Mouse (Mus musculus) small intestine, adult 2 months (tissue): ENCODE measurements at regions not wholly inside any gene's neighbourhood (a gene's known extent, or its start where the extent isn't known, plus 50 kb on each side); places are given as distances from the start of the nearest gene placed in this dataset.

Experiments
- H3K27ac ChIP-seq: fragments of 200-500 bp; 2 replicates; pipeline ENCODE4 v1.5.1; 2012; ENCODE audit warnings: low read depth, low read length, control low read depth, inconsistent platforms; ENCODE audit not compliant: insufficient read depth
- H3K27me3 ChIP-seq: fragments of 200-500 bp; 2 replicates; pipeline ENCODE4 v1.6.1; 2012; ENCODE audit warnings: mild to moderate bottlenecking, moderate library complexity, low read length, inconsistent platforms; ENCODE audit not compliant: control insufficient read depth, insufficient read depth
- H3K36me3 ChIP-seq: fragments of 200-500 bp; 2 replicates; pipeline ENCODE4 v1.6.1; 2012; ENCODE audit warnings: mild to moderate bottlenecking, low read length, control low read depth, inconsistent platforms; ENCODE audit not compliant: control insufficient read depth, insufficient read depth
- H3K4me1 ChIP-seq: fragments of 200-500 bp; 2 replicates; pipeline ENCODE4 v1.6.1; 2012; ENCODE audit warnings: low read length, inconsistent platforms, mixed read lengths; ENCODE audit not compliant: control insufficient read depth, insufficient read depth, insufficient read length
- H3K4me3 ChIP-seq: fragments of 200-500 bp; 2 replicates; pipeline ENCODE4 v1.5.1; 2012; ENCODE audit warnings: low read depth, mild to moderate bottlenecking, control low read depth, inconsistent platforms, low read length, moderate library complexity
- CTCF ChIP-seq: fragments of 200-500 bp; IDR thresholded peaks from 2 replicates; pipeline ENCODE4 v1.5.1; 2012; ENCODE audit warnings: low read depth, mild to moderate bottlenecking, control low read depth, inconsistent platforms, low read length, moderate library complexity, mixed read lengths; ENCODE audit not compliant: insufficient replicate concordance, insufficient read length; ENCODE audit errors: extremely low read depth
- POLR2A ChIP-seq: fragments of 200-500 bp; IDR thresholded peaks from 2 replicates; pipeline ENCODE4 v1.6.1; 2012; ENCODE audit warnings: low read depth, mild to moderate bottlenecking, control low read depth, inconsistent platforms, low read length, moderate library complexity
- WGBS: fragments of 180-500 bp; shearing (Covaris S2); methylation state at CpG from one replicate; pipeline ENCODE4 v1.1.7; 2018; 5-methylcytosine and 5-hydroxymethylcytosine counted together

GRCm38 (mm10) chr11:112204561-112204960, 577.5 kb upstream of the Sox9 start:
- no peaks in the 10 kb centered on the region for H3K4me1 ChIP-seq
- WGBS, result 25% methylated on average over 2 of the region's 2 CpGs
- H3K27ac ChIP-seq, result no peak overlapping the region
- H3K27me3 ChIP-seq, result no peaks in the 10 kb centered on the region
- no peak overlapping the region for H3K4me3 ChIP-seq
- no peaks in the 10 kb centered on the region for H3K36me3 ChIP-seq
- no peak for TF ChIP-seq POLR2A
- no peak for TF ChIP-seq CTCF

DNA sequence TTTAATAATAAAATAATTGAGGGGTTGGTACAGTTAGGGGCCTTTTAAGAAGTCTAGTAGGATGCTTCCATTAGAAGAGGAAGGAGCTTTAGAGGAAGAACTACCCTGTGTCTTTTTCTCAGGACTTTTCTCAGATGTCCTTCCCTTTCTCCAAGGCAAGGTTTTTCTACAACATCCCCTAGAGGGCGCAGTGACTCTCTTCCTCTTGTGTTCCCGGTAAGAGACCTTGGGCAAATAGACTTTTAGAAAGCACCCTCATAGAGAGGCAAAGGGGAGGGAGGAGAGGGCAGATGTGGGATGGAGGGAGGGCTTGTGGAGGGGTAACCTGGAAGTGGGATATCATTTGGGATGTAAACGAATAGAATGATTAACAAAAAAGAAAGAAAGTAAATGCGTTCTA, 572.6 kb upstream of the Sox9 start:
- no peak overlapping the region for H3K27ac ChIP-seq
- H3K27me3 ChIP-seq, result no peaks in the 10 kb centered on the region
- no peak for TF ChIP-seq POLR2A
- TF ChIP-seq CTCF, result peak; percentile 32; the same call in 1 of the 2 replicates
- H3K36me3 ChIP-seq, result no peaks in the 10 kb centered on the region
- no peak overlapping the region for H3K4me3 ChIP-seq
- 28% methylated on average over 4 of the region's 4 CpGs for WGBS
- no peaks in the 10 kb centered on the region for H3K4me1 ChIP-seq

DNA sequence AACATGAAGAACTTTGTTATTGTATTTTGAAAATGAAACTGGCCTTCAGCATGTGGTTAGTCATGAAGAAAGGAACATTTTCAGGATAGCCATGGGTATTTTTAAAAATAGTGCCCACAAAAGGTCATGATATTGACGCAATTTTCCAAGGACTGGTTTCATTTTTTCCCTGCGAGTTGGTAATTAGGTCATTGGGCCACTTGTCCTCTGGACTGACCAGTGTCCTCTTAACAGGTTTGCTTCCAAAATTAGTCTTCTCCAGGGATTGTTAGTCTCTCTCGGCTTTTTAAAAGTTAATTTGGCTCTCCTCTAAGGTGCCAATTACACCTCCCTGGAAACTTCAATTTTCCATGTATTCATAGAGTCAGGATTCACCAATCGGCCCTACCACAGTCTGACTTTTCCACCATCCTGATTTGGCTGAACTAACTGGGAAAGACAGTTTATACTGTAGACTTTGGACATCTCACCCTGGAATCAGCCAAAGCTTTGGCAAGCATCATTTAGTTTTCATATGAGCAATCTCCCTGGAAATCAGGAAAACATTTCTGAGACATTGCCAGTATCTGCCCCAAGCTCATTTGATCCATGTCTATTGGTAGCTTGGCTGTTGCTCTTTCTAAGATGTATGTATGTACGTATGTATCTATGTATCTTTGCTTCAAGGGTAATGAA, 562.8 kb upstream of the Sox9 start:
- Histone ChIP-seq H3K36me3 (no peaks in the 10 kb centered on the region), H3K27me3 (no peaks in the 10 kb centered on the region), H3K27ac (no peak overlapping the region), H3K4me3 (no peak overlapping the region), H3K4me1 (no peaks in the 10 kb centered on the region)
- TF ChIP-seq POLR2A (no peak), CTCF (no peak)
- WGBS, result 82% methylated on average over 5 of the region's 5 CpGs

DNA sequence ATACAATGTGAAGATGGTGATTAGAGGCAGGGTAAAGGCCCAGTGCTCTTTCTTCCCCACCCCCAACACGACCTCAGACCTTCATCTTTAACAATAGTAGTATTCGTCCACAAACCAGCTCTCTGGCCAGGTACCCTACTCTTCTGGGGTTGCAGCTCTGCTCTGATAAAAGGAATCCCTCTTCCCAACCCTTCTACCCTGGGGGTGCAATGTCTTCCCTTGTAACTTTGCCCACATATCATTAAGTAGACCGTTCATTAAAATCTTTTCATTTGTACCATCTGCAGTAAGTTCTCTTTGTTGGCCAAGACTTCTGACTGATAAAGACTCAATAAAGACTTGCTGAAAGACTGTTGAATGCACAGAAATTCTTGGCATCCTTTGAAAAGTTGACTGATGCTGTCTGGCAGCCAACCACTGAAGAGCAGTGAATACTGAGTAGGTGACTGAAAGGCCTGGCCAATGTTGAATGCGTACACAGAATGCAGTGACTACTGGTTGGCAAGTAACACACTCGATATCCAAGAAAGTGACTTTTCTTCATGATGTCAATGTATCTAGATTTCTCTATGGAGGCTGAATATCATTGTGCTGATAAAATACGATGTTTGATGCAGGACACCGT, 547.4 kb upstream of the Sox9 start:
- H3K4me1 ChIP-seq, result no peaks in the 10 kb centered on the region
- no peaks in the 10 kb centered on the region for H3K27me3 ChIP-seq
- no peaks in the 10 kb centered on the region for H3K36me3 ChIP-seq
- H3K27ac ChIP-seq, result no peak overlapping the region
- no peak overlapping the region for H3K4me3 ChIP-seq
- TF ChIP-seq CTCF (no peak), POLR2A (no peak)
- WGBS, result 83% methylated on average over 7 of the region's 7 CpGs

DNA sequence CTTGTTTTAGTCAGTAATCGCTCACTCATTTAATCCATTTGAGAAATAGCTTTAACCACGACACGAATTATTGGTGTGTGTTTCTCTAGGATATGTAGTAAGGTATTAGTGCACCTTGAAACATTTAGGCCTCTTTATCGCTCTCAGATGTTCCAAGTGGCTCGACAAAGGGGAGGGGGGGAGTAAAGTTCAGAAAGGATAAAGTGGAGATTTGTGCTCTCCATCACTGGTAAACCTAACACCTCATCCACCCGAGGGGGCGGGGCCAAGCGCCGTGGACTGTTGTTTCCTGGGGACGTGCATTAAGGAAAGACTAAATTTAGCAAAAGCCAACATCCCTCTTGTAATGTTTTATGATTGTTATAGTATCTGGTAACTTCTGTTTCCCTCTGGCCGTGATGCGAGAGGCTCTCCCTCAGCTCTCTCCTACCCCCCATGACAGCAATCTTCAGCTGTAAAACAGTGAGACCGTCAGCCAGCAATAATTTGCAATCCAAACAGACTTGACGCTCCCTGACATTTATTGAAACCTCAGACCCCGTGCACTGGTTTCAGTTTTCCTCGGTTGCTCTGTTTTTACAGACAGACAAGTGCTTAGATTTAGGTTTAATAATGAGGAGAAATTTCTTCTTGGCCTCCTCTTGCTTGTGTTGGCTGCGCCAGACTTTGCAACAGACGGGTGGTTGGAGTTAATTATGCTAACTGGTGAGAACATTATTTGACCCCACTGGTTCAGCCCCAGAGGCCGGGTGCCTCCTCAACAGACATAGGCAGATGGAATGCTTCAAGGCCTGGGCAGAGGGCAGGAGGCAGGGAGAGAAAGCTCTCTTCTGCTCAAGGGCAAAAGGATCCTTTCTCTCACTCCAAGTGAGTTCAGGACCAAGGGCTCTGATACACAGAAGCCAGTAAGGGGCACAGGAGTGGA, 542.8 kb upstream of the Sox9 start:
- H3K4me1 ChIP-seq, result no peaks in the 10 kb centered on the region
- TF ChIP-seq CTCF (no peak), POLR2A (no peak)
- WGBS, result 54% methylated on average over 19 of the region's 19 CpGs
- H3K27me3 ChIP-seq, result no peaks in the 10 kb centered on the region
- no peak overlapping the region for H3K4me3 ChIP-seq
- no peaks in the 10 kb centered on the region for H3K36me3 ChIP-seq
- no peak overlapping the region for H3K27ac ChIP-seq

DNA sequence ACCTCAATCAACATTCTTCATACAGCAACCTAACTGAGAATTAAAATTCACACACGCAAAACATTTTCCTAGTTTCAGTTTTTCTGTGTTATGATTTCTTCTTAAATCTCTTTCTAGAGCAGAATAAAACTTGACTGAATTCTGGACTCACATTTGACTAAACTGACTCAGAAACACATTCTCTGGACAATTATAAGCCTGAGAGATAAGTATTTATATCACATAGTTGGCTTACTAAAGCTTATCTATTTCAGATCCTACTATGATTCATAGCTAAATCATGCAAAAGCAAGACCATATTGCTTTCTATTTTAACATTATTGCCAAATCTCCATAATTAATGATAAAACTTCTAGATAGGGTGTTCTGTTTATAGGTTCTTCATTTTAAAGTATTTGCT, 529.5 kb upstream of the Sox9 start:
- H3K4me3 ChIP-seq, result no peak overlapping the region
- TF ChIP-seq POLR2A (no peak), CTCF (no peak)
- no peak overlapping the region for H3K27ac ChIP-seq
- H3K36me3 ChIP-seq, result no peaks in the 10 kb centered on the region
- 94% methylated on average over 1 of the region's 1 CpGs for WGBS
- H3K27me3 ChIP-seq, result no peaks in the 10 kb centered on the region
- H3K4me1 ChIP-seq, result no peaks in the 10 kb centered on the region

GRCm38 (mm10) chr11:112253061-112253460, 529.0 kb upstream of the Sox9 start:
- Histone ChIP-seq H3K4me3 (no peak overlapping the region), H3K27me3 (no peaks in the 10 kb centered on the region), H3K27ac (no peak overlapping the region), H3K36me3 (no peaks in the 10 kb centered on the region), H3K4me1 (no peaks in the 10 kb centered on the region)
- WGBS, result 92% methylated on average over 3 of the region's 3 CpGs
- no peak for TF ChIP-seq CTCF
- TF ChIP-seq POLR2A, result no peak
